Mouse (Mus musculus) hindbrain, embryonic 10.5 days (tissue): ENCODE data around the gene Piwil4. TPM values are rescaled to one million over a fixed set of nuclear protein-coding genes. Genes with fewer than 3 reads are reported as not detected.
A peak's percentile ranks its signal among the peaks of the same experiment; 100 is the strongest.

Experiments
- DNase-seq: peaks from one replicate; pipeline ENCODE4 v3.0.0-alpha.2; 2017; ENCODE audit warnings: low spot score
- H3K27ac ChIP-seq: fragments of 300-500 bp; sonication (generic); 2 replicates; pipeline ENCODE4 v1.5.1; 2016; ENCODE audit warnings: mild to moderate bottlenecking, moderate library complexity
- H3K27me3 ChIP-seq: fragments of 300-500 bp; sonication (generic); 2 replicates; pipeline ENCODE4 v1.6.1; 2016; ENCODE audit warnings: mild to moderate bottlenecking; ENCODE audit not compliant: poor library complexity, insufficient read depth, severe bottlenecking
- H3K36me3 ChIP-seq: fragments of 300-500 bp; sonication (generic); 2 replicates; pipeline ENCODE4 v1.6.1; 2016; ENCODE audit warnings: mild to moderate bottlenecking, moderate library complexity
- H3K4me1 ChIP-seq: fragments of 300-500 bp; sonication (generic); replicated peaks from 2 replicates; pipeline ENCODE4 v1.6.1; 2016; ENCODE audit warnings: mild to moderate bottlenecking
- H3K4me3 ChIP-seq: fragments of 300-500 bp; sonication (generic); 2 replicates; pipeline ENCODE4 v1.5.1; 2016; ENCODE audit warnings: mild to moderate bottlenecking, moderate library complexity
- H3K9me3 ChIP-seq: fragments of 300-500 bp; sonication (generic); 2 replicates; pipeline ENCODE4 v1.6.1; 2016; ENCODE audit warnings: mild to moderate bottlenecking, moderate library complexity
- WGBS: fragments of 180-500 bp; shearing (Covaris S2); methylation state at CpG from one replicate; pipeline ENCODE4 v1.1.7; 2016; 5-methylcytosine and 5-hydroxymethylcytosine counted together
- polyA plus RNA-seq: library from polyadenylated mRNA; unstranded; fragments of >200 nt; fragmentation: Nextera tagmentation; extraction: Ambion mirVana; gene quantifications from 2 replicates; pipeline ENCODE4 v1.2.1, GENCODE M21; 2016

The Piwil4 gene
- polyA plus RNA-seq, 1 experiment from 2014 or later, result 0.27 TPM

DNA sequence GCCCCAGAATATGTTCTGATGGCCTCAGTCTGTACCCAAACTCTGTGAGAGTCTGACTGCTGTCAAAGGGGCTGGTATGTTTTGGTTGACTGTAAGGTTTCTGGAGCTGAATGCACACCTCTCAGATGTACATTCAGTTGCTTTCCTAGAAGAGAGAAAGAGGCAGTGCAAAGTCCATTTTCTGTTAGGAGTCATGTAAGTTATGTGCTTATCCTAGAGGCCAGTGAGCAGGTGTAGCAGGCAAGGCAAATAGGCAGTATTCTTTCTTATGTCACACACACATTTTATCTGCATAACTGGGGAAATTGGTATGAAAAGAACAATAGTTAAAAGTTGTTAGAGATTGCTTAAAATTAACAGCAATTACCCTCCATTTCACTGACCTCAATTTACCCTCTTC is 13.4 kb upstream of the Piwil4 start:
- H3K4me3 ChIP-seq, result no peak overlapping the region
- no peaks in the 10 kb centered on the region for H3K9me3 ChIP-seq
- DNase-seq, result no peak
- no peak overlapping the region for H3K27ac ChIP-seq
- H3K4me1 ChIP-seq, result peaks cover 15% of the 10 kb centered on the region
- H3K36me3 ChIP-seq, result no peaks in the 10 kb centered on the region
- H3K27me3 ChIP-seq, result peaks cover 48% of the 10 kb centered on the region

DNA sequence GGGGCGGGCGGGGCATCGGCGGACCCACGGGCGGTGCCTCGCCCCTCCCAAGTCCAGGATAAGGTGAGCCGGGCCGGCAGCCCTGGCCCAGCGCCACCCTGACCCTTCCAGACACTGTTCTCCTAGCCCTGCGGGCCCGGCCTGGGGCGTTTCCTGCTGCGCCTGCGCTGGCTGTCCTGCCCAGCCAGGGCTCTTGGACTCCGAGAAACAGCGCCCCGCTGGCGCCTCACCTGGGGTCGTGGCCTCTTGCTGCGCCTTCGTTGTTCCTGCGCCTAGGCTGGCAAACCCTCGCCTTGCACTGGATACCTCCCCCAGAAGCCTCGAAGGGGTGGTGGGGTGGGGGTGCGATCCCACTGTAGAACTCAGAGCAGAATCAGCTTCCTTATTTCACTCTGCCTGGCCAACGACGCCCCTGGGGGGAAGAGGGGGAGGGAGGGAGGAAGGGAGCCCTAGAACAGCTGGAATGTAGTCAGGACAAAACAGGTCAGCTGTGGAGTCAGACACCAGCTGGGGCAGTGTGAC is 11.5 kb upstream of the Piwil4 start, which contains the start of gene Fut4:
TSS of gene Fut4 (minus strand) at position 393 of the 522 bp plus-strand sequence.
- H3K27ac ChIP-seq, result peak within 1 kb of the TSS; percentile 83
- peak within 1 kb of the TSS; percentile 67 for H3K4me3 ChIP-seq
- H3K27me3 ChIP-seq, result peaks cover 48% of the 10 kb centered on the region
- WGBS, result 2% methylated on average over 28 of the region's 28 CpGs
- H3K36me3 ChIP-seq, result no peaks in the 10 kb centered on the region
- DNase-seq, result peak; percentile 71
- no peaks in the 10 kb centered on the region for H3K9me3 ChIP-seq
- H3K4me1 ChIP-seq, result peaks cover 15% of the 10 kb centered on the region

DNA sequence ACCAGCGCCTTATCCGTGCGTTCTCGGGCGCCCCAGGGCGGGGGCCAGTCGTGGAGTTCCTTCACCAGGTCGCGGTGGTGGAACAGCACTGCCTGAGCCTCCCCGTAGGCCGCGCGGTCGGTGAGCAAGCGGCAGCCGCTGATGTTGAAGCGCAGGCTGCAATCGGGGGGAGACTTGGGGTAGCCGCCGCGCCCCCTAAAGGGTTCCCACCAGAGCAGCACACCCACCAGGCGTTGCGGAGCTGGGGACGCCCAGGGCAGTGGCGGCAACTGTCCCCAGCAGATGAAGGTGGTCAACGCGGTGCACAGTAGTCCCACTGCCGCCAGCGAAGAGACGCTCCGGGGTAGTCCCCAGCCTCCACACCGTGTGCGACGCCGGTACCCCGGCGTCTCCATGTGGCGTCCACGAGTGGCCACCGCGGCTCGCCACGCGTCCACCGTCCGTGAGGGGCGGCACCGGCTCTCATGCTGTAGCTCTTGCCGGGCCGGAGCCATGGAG is 11.0 kb upstream of the Piwil4 start:
- Histone ChIP-seq H3K27me3 (peaks cover 48% of the 10 kb centered on the region), H3K36me3 (no peaks in the 10 kb centered on the region), H3K27ac (peak overlapping the region; percentile 83), H3K4me3 (peak overlapping the region; percentile 67), H3K9me3 (no peaks in the 10 kb centered on the region), H3K4me1 (peaks cover 15% of the 10 kb centered on the region)
- WGBS, result under 1% methylated on average over 50 of the region's 50 CpGs
- DNase-seq, result no peak

DNA sequence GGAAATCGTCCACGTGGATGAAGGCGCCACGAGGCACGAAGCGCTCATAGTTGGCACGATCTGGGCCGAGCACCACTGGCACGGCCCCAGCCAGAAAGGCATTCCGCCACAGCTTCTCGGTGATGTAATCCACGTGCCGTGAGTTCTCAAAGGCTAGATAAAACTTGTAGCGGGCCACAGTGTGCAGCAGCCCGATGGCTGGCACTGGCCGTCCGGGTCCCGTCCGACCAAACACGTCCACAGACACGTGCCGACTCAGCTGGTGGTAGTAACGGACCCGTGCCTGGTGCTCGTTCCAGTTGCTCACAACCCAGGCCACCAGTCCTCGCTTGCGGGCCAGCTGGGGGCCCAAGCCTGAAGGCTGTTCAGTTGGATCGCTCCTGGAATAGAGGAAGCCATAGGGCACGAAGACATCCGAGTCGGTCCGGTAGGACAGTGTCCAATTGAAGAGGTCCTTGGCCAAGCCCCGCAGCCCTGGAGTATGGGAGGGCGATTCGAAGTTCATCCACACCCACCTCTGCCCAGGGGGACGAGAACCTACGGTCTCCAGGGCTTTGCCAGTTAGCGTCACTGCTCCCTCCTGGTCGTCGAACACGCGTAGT is 10.5 kb upstream of the Piwil4 start:
- peaks cover 48% of the 10 kb centered on the region for H3K27me3 ChIP-seq
- no peaks in the 10 kb centered on the region for H3K9me3 ChIP-seq
- peaks cover 15% of the 10 kb centered on the region for H3K4me1 ChIP-seq
- H3K27ac ChIP-seq, result peak overlapping the region; percentile 83; the same call in 1 of the 2 replicates
- H3K36me3 ChIP-seq, result no peaks in the 10 kb centered on the region
- peak; percentile 18 for DNase-seq
- WGBS, result 53% methylated on average over 42 of the region's 42 CpGs
- peak overlapping the region; percentile 67 for H3K4me3 ChIP-seq

DNA sequence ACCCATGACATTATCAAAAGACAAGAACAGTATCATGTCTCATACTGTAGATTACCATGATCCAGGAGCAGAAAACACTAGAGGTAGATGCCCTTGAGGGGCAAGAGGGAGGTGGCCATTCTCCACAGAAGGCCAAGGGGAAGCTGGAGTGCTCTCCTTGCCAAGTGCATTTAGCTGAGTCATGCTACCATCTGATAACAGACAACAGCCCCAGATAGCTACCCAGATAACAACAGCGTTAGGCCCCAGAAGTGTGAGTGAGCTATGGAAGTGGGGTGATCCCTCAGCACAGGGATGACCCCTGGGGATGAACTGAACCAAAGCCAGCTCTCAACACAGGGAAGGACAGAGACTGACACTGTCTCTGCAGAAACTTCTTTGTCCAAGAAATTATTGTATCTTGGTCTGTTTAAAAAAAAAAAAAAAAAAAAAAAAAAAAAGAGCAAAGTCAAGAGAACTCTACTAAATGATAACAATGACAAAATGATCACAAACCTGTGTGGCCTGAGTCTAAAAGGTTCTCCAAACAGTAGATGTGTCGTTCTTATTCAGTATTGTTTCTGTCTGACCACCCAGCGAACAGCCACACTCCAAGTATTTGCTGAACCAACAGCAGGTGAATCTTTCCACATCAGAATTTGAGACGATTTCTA is 909 bp downstream of the Piwil4 start:
- no peaks in the 10 kb centered on the region for H3K27me3 ChIP-seq
- no peak for DNase-seq
- no peaks in the 10 kb centered on the region for H3K4me1 ChIP-seq
- no peak overlapping the region for H3K27ac ChIP-seq
- H3K4me3 ChIP-seq, result no peak overlapping the region
- H3K9me3 ChIP-seq, result no peaks in the 10 kb centered on the region
- no peaks in the 10 kb centered on the region for H3K36me3 ChIP-seq
- WGBS, result 80% methylated on average over 4 of the region's 4 CpGs

DNA sequence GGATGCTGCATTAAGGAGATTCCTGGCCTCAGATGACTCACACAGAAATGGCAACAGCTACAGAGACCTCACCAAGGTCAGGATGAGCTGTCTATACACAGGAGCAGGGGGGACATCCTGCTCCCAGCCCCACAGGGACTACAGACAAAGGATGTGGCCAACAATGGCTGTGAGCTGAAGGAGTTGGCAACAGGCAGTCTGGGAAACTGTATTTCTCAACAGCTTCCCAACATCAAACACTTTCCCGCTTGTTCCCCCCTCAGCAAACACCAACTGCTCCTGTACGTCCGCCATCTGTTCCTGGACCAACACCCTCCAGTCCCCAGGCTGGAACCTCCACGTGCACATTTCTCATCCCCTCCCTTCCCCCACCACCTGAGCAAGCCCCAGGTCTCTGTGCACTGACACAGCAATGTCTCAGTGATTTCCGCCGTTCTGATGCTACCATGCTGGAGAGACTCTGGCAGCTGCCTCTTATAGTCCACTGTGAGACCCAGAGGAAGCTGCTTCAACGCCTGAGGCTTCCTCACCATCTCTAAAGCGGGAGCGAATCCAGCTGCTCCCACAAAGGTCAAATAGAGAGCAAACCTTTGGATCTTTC is 9.5 kb downstream of the Piwil4 start:
- Histone ChIP-seq H3K36me3 (no peaks in the 10 kb centered on the region), H3K27ac (0 out of 2 replicates have a peak overlapping the region, but pooled peaks have one; percentile 35), H3K9me3 (no peaks in the 10 kb centered on the region), H3K4me3 (no peak overlapping the region), H3K27me3 (peaks cover 42% of the 10 kb centered on the region), H3K4me1 (peaks cover 28% of the 10 kb centered on the region)
- 42% methylated on average over 9 of the region's 9 CpGs for WGBS
- DNase-seq, result peak; percentile 34

DNA sequence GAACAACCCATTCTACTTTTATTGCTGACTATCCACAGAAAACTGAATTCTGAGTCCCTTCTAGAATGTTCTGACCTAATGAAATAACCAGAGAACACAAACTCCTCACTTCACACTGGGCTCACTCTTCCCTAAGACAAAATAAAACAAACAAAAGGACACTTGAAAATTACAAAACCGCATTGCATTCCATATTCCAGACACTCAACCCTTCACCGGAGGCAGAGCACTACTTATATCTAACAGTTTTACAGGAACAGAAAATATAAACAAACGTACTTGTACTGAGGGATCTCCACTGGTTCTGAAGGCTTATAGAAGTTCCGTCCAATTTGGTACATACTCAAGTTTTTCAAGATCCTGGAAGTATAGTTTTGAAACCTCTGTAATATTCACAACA is 12.2 kb downstream of the Piwil4 start:
- H3K27me3 ChIP-seq, result peaks cover 67% of the 10 kb centered on the region
- H3K4me1 ChIP-seq, result peaks cover 34% of the 10 kb centered on the region
- DNase-seq, result no peak
- H3K27ac ChIP-seq, result no peak overlapping the region
- H3K4me3 ChIP-seq, result no peak overlapping the region
- no peaks in the 10 kb centered on the region for H3K9me3 ChIP-seq
- H3K36me3 ChIP-seq, result no peaks in the 10 kb centered on the region
- 91% methylated on average over 4 of the region's 4 CpGs for WGBS

DNA sequence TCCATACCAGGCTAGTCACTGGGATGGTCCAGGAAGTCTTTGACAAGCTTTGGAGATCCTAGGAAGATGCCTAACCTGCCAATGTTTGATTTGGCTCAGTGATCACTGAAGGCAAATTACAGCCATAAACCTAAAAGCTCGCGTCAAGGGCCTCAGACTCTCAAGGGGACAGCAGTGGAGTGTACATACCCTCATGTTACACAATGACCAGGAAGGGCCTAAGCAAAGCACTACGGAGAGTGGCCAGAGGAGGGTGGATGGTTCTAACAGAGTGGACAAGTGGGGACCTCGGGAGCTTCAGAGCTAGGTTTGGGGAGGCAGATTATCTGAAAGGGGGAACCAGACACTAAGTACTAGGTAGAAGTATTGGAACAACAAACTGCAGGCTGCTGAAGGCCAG is 13.9 kb downstream of the Piwil4 start:
- H3K9me3 ChIP-seq, result no peaks in the 10 kb centered on the region
- no peak overlapping the region for H3K4me3 ChIP-seq
- 91% methylated on average over 4 of the region's 4 CpGs for WGBS
- no peak for DNase-seq
- peaks cover 74% of the 10 kb centered on the region for H3K27me3 ChIP-seq
- peaks cover 37% of the 10 kb centered on the region for H3K4me1 ChIP-seq
- H3K36me3 ChIP-seq, result no peaks in the 10 kb centered on the region
- no peak overlapping the region for H3K27ac ChIP-seq

DNA sequence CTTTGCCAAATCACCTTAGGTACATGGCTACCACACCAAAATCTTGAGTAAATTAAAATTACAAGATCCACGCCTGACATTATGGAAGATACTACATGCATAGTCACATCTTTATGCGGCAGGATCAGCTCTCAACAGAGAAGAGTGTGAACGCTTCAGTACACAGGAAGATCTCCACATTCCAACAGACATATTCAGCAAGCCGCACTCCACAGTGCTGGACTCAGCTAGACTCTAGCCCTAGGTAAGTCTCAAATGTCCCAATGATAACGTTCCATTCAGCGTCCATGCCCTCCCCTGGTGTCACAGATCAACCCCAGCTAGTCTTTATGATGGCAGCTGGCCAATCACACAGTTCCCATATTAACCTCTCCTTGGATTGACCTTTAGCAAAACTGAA is 14.5 kb downstream of the Piwil4 start:
- Histone ChIP-seq H3K27ac (no peak overlapping the region), H3K4me1 (peaks cover 31% of the 10 kb centered on the region), H3K9me3 (no peaks in the 10 kb centered on the region), H3K4me3 (no peak overlapping the region), H3K36me3 (no peaks in the 10 kb centered on the region), H3K27me3 (peaks cover 81% of the 10 kb centered on the region)
- 86% methylated on average over 6 of the region's 6 CpGs for WGBS
- no peak for DNase-seq

DNA sequence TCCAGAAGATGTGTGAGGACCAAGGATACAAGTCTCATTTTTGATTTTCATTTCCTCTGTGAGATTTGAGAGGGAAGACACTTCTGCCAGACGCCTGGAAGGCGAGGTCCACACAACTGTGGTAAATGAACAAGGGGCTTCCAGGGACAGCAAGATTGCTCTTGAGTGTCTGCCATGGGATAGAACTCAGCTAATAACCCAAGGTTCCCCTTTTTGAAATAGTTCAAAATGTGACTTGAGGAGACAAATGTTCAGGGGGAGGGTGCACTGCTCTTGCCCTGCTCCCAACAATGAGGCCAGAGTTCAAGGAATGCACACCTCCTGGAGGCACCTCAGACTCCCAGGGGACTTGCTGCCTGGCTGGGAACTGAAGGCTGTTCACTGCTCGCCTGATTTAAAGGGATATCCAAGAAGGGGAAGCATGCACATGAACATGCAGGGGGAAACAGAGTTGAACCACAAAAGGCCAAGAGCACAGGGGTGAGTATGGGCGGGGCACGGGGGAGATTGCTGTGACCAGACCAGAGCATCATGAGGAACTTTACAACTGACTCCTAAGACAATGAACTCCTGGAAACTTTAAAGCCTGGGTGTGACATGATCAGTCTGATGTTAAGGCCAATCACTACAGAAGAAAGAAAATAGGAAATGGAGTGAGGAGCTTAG is 15.6 kb downstream of the Piwil4 start:
- H3K27me3 ChIP-seq, result peaks cover 91% of the 10 kb centered on the region
- no peak overlapping the region for H3K27ac ChIP-seq
- 80% methylated on average over 5 of the region's 5 CpGs for WGBS
- no peaks in the 10 kb centered on the region for H3K9me3 ChIP-seq
- H3K4me1 ChIP-seq, result peaks cover 21% of the 10 kb centered on the region
- H3K36me3 ChIP-seq, result no peaks in the 10 kb centered on the region
- no peak for DNase-seq
- H3K4me3 ChIP-seq, result no peak overlapping the region

DNA sequence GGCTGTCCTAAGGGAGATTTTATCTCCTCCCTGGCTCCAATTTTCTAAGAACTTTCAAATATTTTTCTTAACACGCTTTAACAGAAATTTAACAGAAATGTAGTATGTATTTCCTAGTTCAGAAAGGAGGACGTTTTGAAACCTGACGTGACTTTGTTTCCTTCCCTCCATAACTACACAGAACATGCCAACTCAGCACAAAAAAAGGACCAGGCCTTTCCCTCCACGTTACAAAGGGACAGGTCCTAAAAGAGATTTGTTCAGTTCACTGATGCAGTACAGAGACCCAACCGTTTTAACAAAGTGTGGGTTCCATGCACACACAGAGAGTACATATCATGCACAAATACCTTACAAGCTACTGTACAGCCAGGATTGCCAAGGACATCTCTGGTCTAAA is 18.9 kb downstream of the Piwil4 start:
- Histone ChIP-seq H3K27me3 (peaks cover 91% of the 10 kb centered on the region), H3K4me1 (peaks cover 15% of the 10 kb centered on the region), H3K9me3 (no peaks in the 10 kb centered on the region), H3K4me3 (no peak overlapping the region), H3K36me3 (no peaks in the 10 kb centered on the region), H3K27ac (no peak overlapping the region)
- no peak for DNase-seq
- WGBS, result 81% methylated on average over 5 of the region's 5 CpGs

DNA sequence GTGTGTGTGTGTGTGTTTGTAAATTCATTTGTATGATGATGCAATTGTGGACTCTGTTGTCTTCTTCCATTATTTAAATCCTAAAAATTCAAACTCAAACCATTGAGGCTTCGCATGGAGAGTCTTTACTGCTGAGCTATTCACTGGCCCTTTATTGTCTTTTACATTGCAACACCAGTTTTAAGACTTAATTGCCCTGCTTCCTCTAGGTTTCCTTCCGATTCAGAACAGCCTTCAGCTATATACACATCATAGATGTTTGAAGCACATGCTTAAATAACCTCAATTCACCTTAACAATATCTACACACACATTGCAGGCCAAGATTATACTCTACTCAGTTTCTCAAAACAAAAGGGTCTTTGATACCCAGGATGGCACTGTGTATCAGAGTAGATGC is 20.1 kb downstream of the Piwil4 start:
- no peak overlapping the region for H3K27ac ChIP-seq
- no peaks in the 10 kb centered on the region for H3K36me3 ChIP-seq
- 66% methylated on average over 2 of the region's 2 CpGs for WGBS
- no peaks in the 10 kb centered on the region for H3K9me3 ChIP-seq
- no peak overlapping the region for H3K4me3 ChIP-seq
- H3K4me1 ChIP-seq, result peaks cover 18% of the 10 kb centered on the region
- no peak for DNase-seq
- peaks cover 84% of the 10 kb centered on the region for H3K27me3 ChIP-seq

DNA sequence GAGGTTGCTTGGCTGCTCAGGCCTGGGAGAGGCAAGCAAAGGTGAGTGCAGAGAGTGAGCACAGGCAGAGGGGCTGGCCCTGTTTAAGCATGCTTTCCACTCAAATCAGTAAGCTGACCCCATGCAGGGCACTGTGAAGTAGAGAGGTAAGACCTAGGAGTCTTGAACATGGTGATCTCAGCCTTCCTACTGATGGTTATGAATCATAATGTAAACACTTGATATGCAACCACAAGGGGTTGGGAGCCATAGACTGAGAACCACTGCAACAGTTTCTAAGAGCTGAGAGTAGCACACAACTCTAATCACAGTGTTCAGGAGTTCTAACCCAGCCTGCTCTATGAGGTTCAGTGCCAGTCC is 22.2 kb downstream of the Piwil4 start:
- H3K4me3 ChIP-seq, result no peak overlapping the region
- H3K4me1 ChIP-seq, result peaks cover 16% of the 10 kb centered on the region
- H3K27me3 ChIP-seq, result peaks cover 66% of the 10 kb centered on the region
- H3K27ac ChIP-seq, result no peak overlapping the region
- H3K36me3 ChIP-seq, result no peaks in the 10 kb centered on the region
- DNase-seq, result no peak
- no peaks in the 10 kb centered on the region for H3K9me3 ChIP-seq
